Mouse (Mus musculus): ENCODE data around the gene Zfp697.
A peak's percentile ranks its signal among the peaks of the same experiment; 100 is the strongest.
"Not testable (repeated sequence)": the region's sequence is repeated elsewhere in the genome, so short reads cannot be mapped to it uniquely, and the experiment has no call there.

Zfp697 gene

DNA sequence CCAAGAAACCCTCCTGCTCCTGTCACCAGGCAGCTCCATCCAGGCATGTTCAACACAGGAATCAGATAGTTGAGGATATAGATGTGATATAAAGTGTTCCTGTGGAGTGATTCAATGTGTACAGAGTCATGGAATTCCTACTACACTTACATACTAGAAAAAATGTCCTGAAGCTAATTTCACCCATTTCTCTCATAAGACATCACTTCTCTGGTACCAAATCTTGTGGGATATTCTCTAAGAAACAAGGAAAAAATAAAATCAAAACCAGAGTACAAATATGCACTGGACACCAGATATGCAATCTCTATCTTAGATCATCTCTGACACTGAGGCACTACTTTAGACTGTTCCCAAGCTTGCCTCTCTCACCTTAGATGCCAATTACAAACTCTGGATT, 247.9 kb downstream of the Zfp697 start, which contains the start of gene Hsd3b5:
TSS of gene Hsd3b5 (minus strand) at position 101 of the 400 bp plus-strand sequence.
- no peak for DNase-seq (ENCODE audit: low spot score)

DNA sequence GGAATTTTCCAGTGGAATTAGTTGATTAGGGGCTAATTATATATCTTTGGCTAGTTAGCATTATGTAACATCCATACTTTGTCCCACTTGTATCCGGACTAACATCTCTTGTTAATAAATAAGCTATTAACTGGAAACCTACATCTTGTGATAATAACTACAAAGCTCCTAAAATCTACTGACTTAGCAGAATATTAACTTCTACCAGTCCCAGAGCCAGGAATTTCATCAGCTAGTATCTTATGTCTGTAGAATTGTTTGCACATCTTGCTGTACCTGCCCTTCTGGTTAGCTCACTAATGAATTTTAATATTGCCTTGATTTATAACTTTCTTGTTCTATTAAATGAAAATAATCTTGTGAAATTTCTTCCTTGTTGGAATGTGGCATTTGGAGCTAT, 252.9 kb downstream of the Zfp697 start:
- no peak for DNase-seq (ENCODE audit: low spot score)

DNA sequence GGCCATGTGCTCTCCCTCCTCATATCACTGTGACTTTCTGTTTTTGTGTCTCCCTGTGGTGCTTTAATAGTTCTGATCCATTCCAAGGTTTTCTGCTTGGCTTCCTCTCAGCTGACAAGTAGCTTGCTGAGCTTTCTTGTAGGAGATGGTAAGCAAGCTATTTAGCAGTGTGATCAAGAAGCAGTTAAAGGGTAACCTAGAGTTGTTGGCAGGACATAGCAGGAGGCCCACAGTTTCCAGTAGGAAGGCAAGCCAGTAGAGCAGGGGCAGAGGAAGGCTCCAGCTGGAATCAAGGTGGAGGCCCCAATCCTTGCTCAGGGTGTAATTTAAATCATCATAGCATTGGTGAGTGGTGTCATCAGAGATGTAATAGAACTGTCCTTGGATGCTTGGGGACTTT, 298.5 kb downstream of the Zfp697 start:
- no peak for DNase-seq (ENCODE audit: low spot score)

DNA sequence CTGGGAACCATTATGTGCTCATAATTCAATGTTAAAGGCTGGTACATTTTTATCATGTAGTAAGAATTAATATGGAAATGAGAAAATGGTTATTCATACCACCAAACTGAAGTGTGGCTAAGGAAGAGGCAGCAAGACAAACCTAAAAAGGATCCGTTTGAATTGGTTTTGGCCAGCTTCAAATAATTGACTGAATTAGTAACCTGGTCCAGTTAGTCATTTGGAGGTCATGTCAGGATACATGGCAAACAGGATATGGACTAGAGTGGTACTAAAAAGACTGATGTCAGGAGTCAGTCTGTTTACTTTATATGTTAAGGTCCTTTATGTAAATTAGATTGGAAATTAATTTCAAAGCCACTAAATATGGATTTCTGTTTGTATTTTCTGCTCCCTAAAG, 300.1 kb downstream of the Zfp697 start:
- DNase-seq (ENCODE audit: low spot score) = no peak

DNA sequence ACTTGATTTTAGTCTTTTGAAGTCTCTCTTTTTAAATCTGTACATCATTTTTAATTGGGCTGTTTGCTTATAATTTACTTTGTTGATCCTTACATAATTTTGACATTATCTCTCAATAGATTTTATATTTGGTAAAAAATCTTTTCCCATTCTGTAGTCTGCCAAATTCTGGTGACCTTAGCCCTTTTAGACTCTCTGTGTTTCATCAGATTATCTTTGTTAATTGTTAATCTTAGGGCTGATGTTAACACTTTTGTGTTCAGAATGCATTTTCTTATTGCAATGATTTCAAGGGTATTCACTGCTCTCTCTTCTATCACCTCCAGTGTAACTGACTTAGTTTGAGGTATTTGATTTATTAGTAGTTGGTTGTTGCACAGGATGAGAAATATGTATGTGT, 338.5 kb downstream of the Zfp697 start:
- no peak for DNase-seq (ENCODE audit: low spot score)

DNA sequence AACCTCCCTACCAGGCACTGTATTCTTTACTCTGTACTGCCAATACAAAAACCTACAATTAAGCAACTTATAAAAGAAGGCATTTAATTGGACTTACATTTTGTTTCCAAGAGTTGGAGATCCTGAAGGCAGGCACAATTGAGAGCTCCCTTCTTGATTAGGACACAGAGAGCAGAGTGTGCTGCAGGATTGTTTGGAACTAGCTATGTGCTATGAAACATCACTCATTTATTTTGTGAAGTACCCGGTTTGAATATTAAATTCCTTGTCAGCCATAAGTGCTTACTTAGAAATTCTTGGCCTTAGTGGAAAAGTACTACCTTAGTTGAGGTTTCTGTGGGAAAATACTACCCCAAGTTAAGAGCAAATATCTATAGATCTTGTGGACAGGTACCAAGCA, 342.1 kb downstream of the Zfp697 start, which contains the start of gene Hsd3b2:
TSS of gene Hsd3b2 (minus strand) at position 168 of the 400 bp plus-strand sequence.
- DNase-seq (ENCODE audit: low spot score) = peak; percentile 29

- peak; percentile 41 for DNase-seq (ENCODE audit: low spot score)
Observed at GRCm38 (mm10) chr3:98726281-98726680, 344.0 kb downstream of the Zfp697 start.

GRCm38 (mm10) chr3:98733724-98734123, 351.5 kb downstream of the Zfp697 start:
- no peak for DNase-seq (ENCODE audit: low spot score)

GRCm38 (mm10) chr3:98734340-98734739, 352.1 kb downstream of the Zfp697 start:
- no peak for DNase-seq (ENCODE audit: low spot score)

DNA sequence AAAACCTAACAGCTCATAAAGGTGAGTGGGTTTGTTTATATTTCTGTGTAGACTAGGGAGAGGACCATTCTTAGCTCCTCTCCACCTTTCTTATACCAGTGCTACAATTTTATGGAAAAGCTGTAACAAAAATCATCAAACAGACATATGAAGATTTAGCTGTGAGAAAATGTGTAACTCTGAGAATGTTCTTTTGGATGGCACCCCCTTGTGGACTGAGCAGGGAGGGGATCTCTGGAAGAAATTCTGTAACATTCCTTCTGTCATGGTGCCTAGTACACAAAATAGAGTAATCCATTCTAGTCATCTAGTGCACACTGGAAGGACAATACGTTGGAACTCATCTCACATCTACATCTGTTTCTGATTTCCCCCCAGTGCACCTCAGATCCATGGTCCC, 358.8 kb downstream of the Zfp697 start:
- DNase-seq (ENCODE audit: low spot score) = not testable (repeated sequence)

DNA sequence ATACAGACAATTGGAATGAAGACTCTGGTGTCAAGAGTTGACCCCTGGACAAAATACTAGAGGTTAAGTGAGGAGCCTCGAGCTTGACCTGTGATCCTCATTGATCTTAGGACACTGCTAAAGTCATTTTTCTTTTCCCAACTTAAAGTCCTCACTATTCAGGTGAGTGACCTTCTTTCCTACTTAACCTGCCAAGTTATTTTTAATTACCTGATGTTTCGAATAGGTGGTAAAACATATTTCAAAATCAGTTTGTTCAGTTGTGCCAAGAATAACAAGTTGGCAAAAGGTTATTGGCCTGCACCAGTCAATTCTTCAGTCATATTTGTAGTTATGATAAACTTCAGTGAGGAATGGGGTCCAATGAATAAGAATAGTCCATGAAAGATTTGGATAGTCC, 369.9 kb downstream of the Zfp697 start:
- DNase-seq (ENCODE audit: low spot score) = no peak

GRCm38 (mm10) chr3:98756836-98757235, 374.6 kb downstream of the Zfp697 start:
- DNase-seq (ENCODE audit: low spot score) = no peak

DNA sequence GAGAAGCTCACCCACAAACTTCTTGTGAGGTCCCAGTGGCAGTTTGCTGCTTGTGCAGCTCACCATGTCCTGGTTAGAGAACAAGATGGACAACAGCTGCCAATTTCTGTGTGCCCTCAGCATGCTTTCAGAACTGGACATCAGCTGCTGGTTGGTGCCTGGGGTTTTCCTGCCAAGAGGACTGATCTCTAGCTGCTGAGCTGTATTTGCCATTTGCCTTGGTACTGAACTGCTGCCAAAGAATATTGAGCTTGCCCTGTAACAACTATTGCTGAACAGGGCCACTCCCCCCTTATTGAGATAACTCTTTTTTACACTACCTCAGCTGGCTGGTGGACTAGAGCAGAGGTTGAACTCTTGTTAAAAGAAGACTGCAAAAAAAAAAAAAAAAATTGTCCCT, 381.9 kb downstream of the Zfp697 start:
- no peak for DNase-seq (ENCODE audit: low spot score)

DNA sequence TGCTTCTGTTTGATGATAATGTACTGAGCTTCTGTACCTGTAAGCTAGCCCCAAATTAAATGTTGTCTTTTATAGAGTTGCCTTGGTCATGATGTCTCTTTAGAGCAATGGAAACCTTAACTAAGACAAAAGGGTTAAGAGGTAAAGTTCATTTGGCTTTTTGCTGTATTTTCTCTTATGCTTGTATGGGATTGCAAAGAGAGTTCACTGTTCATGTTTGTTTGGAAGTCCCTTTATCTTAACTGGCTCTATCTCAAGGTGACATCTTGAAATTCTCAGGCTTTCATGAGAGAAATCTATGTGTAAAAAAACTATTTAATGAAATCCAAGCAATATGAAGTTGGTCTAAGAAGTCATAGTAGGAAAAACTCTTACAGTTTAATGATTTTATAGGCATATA, 398.7 kb downstream of the Zfp697 start:
- DNase-seq (ENCODE audit: low spot score) = no peak

DNA sequence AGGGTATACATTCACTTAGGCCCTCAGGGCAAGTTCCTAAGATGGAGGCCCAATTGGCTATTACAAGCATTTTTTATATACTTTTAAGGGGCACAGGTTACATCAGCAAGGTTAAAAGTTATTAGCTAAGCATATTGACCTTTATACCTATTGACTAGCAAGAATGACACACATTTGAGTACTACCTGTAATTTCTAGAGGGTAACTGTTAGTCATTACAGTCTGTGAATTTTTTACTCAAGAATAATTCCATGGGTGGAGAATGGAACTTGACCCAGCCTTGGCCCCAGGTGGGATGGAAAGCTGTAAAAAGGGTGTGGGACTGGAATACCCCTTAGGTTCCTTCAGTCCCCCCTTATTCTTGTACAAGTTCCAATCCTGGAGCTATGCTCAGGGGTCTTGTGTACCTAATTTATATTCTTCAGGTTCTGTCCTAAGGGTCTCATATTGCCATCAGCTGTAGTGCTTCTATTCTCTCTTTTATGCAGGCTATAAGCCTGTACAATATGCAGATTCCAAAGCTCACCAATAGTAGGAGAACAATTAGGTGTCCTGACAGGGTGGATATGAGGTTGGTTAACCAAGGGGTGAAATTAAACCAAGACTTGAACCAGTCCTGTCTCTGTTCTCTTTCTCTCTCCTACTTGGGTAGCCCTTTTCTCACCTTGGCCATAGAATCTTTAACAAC, 400.1 kb downstream of the Zfp697 start:
- DNase-seq (ENCODE audit: low spot score) = no peak

- no peak for DNase-seq (ENCODE audit: low spot score)
Observed at GRCm38 (mm10) chr3:98786551-98786950, 404.3 kb downstream of the Zfp697 start.

Data from lung, postnatal 25 days (tissue).